Mouse (Mus musculus) erythroblast, embryonic 14.5 days (primary cell): ENCODE results near the gene Nmnat2.

Experiments
- GATA1 ChIP-seq: IDR thresholded peaks from 2 replicates; pipeline ENCODE4 v1.6.1; 2012; ENCODE audit warnings: low read length, inconsistent platforms, mixed read lengths
- TAL1 ChIP-seq: IDR thresholded peaks from 3 replicates; pipeline ENCODE4 v1.6.1; 2012; ENCODE audit warnings: low read length, inconsistent platforms, mixed read lengths

- no peak for TF ChIP-seq GATA1
- no peak for TF ChIP-seq TAL1
Observed at GRCm38 (mm10) chr1:153072711-153073110, 117.9 kb downstream of the Nmnat2 start.
